Mouse (Mus musculus) kidney, postnatal 14 days (tissue): ENCODE data around the gene Soat2.
A peak's percentile ranks its signal among the peaks of the same experiment; 100 is the strongest.

Experiments used
- DNase-seq: peaks from one replicate; pipeline ENCODE4 v3.0.0; 2022; ENCODE audit warnings: mixed read lengths

Soat2 gene

GRCm38 (mm10) chr15:102192271-102192812 is 42.0 kb downstream of the Soat2 start:
- no peak for DNase-seq

- DNase-seq, result no peak
Observed at GRCm38 (mm10) chr15:102192820-102193386, 42.6 kb downstream of the Soat2 start.

GRCm38 (mm10) chr15:102193652-102194051 is 43.3 kb downstream of the Soat2 start:
- no peak for DNase-seq

- DNase-seq, result no peak
Observed at GRCm38 (mm10) chr15:102194439-102194838, 44.1 kb downstream of the Soat2 start.

GRCm38 (mm10) chr15:102195373-102195772 is 45.0 kb downstream of the Soat2 start:
- no peak for DNase-seq

GRCm38 (mm10) chr15:102198841-102199240 is 48.5 kb downstream of the Soat2 start:
- DNase-seq, result no peak

- DNase-seq, result peak; percentile 98
Observed at GRCm38 (mm10) chr15:102202971-102203834, 52.9 kb downstream of the Soat2 start, which contains the start of gene Zfp740. Zfp740 (plus strand) TSS chr15:102203249.

- DNase-seq, result peak; percentile 87
Observed at GRCm38 (mm10) chr15:102203835-102204381, 53.6 kb downstream of the Soat2 start.

GRCm38 (mm10) chr15:102204674-102205505 is 54.6 kb downstream of the Soat2 start, which contains the start of gene Csad:
Csad (minus strand) TSS chr15:102204724.
- no peak for DNase-seq

GRCm38 (mm10) chr15:102205779-102206178 is 55.5 kb downstream of the Soat2 start:
- peak; percentile 64 for DNase-seq

GRCm38 (mm10) chr15:102207351-102207750 is 57.0 kb downstream of the Soat2 start:
- DNase-seq, result peak; percentile 60

GRCm38 (mm10) chr15:102208092-102208561 is 57.8 kb downstream of the Soat2 start:
- no peak for DNase-seq

- no peak for DNase-seq
Observed at GRCm38 (mm10) chr15:102209114-102209513, 58.8 kb downstream of the Soat2 start.

- no peak for DNase-seq
Observed at GRCm38 (mm10) chr15:102210816-102211215, 60.5 kb downstream of the Soat2 start.

- DNase-seq, result no peak
Observed at GRCm38 (mm10) chr15:102211895-102212294, 61.6 kb downstream of the Soat2 start.
